Mouse (Mus musculus): ENCODE results near the gene Serpinf2. TPM values are rescaled to one million over a fixed set of nuclear protein-coding genes. Genes with fewer than 3 reads are reported as not detected.

Serpinf2 gene
- total and polyA plus RNA-seq, 2 experiments from 2014 or later, result 0.24 TPM; not detected in 1

- DNase-seq (no peak), ATAC-seq (no peak)
- Histone ChIP-seq H3K9me3 (ENCODE audit: low read length) (no peaks in the 10 kb centered on the region), H3K4me3 (ENCODE audit: low read depth, low read length) (no peak overlapping the region), H3K27me3 (ENCODE audit: insufficient read depth, low read length) (no peaks in the 10 kb centered on the region), H3K4me1 (ENCODE audit: insufficient read depth) (no peaks in the 10 kb centered on the region), H3K9ac (no peak overlapping the region), H3K4me2 (ENCODE audit: low read depth) (no peak overlapping the region), H3K36me3 (ENCODE audit: insufficient read depth) (no peaks in the 10 kb centered on the region), H3K27ac (ENCODE audit: low read depth, low read length) (no peak overlapping the region)
- no peak for TF ChIP-seq CTCF (IDR thresholded peaks at IDR 0.05; ENCODE audit: low read depth)
- WGBS, result 51% methylated on average over 6 of the region's 6 CpGs
Observed at GRCm38 (mm10) chr11:75421375-75422012, 17.9 kb downstream of the Serpinf2 start.

DNA sequence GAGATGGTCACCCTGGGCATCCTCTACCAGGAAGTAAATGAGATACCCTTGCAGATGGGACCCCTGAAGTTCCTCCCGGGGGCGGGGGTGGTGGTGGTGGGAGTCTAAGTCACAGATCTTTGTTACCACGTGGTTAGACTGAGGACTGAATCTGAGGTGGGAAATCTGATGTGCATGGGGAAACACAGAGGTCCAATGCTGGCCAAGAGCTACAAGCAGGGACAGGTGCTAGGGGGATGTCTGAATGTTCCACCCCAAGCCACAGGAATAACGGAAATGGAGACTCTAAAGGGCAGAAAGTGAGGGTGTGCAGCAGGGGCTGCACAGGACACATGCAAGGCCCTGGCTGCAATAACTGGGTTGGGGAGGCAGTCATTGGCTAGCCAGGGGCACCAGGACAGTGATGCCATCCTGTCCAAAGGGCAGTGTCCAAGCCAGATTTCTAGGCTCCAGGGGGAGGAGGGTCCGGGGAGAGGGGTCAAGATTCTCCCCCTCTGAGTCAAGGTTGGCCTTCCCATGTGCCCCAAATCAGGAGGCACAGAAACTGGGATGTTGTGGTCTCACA lies 18.5 kb downstream of the Serpinf2 start:
- ATAC-seq (no peak), DNase-seq (no peak)
- H3K9ac ChIP-seq, result no peak overlapping the region
- no peak for TF ChIP-seq CTCF (IDR thresholded peaks at IDR 0.05; ENCODE audit: low read depth)
- H3K27me3 ChIP-seq (ENCODE audit: insufficient read depth, low read length), result no peaks in the 10 kb centered on the region
- no peak overlapping the region for H3K27ac ChIP-seq (ENCODE audit: low read depth, low read length)
- H3K9me3 ChIP-seq (ENCODE audit: low read length), result no peaks in the 10 kb centered on the region
- H3K4me1 ChIP-seq (ENCODE audit: insufficient read depth), result no peaks in the 10 kb centered on the region
- H3K4me3 ChIP-seq (ENCODE audit: low read depth, low read length), result no peak overlapping the region
- WGBS, result 66% methylated on average over 5 of the region's 5 CpGs
- H3K4me2 ChIP-seq (ENCODE audit: low read depth), result no peak overlapping the region
- H3K36me3 ChIP-seq (ENCODE audit: insufficient read depth), result no peaks in the 10 kb centered on the region

GRCm38 (mm10) chr11:75420037-75420436 lies 19.4 kb downstream of the Serpinf2 start:
- Histone ChIP-seq H3K27ac (ENCODE audit: low read depth, low read length) (no peak overlapping the region), H3K27me3 (ENCODE audit: insufficient read depth, low read length) (no peaks in the 10 kb centered on the region), H3K4me1 (ENCODE audit: insufficient read depth) (no peaks in the 10 kb centered on the region), H3K4me2 (ENCODE audit: low read depth) (no peak overlapping the region), H3K9ac (no peak overlapping the region), H3K9me3 (ENCODE audit: low read length) (no peaks in the 10 kb centered on the region), H3K36me3 (ENCODE audit: insufficient read depth) (no peaks in the 10 kb centered on the region), H3K4me3 (ENCODE audit: low read depth, low read length) (no peak overlapping the region)
- no peak for ATAC-seq
- WGBS, result 86% methylated on average over 7 of the region's 7 CpGs
- no peak for DNase-seq
- no peak for TF ChIP-seq CTCF (IDR thresholded peaks at IDR 0.05; ENCODE audit: low read depth)

DNA sequence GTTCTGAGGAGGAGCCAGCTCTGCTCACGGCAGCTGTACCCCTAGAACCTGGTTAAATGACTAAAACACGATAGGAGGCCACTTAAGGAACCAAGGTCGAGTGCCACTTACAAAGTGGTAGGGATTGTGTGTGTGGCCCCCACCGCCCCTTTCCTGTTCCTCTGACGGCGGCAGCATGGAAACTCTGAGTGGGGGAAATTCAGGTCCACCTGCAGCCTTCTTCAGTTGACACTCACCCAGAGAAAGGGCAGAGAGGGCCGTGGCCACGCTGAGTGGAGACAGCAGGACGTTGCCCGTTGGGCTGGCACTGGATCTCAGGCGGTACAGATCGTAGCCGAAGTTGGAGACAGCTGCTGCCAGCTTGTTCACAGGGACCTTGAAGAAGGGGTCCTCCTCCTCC lies 23.4 kb downstream of the Serpinf2 start:
- H3K4me1 ChIP-seq (ENCODE audit: insufficient read depth), result no peaks in the 10 kb centered on the region
- no peaks in the 10 kb centered on the region for H3K27me3 ChIP-seq (ENCODE audit: insufficient read depth, low read length)
- no peak for TF ChIP-seq CTCF (IDR thresholded peaks at IDR 0.05; ENCODE audit: low read depth)
- ATAC-seq (no peak), DNase-seq (no peak)
- H3K9ac ChIP-seq, result no peak overlapping the region
- WGBS, result 85% methylated on average over 13 of the region's 13 CpGs
- no peak overlapping the region for H3K4me3 ChIP-seq (ENCODE audit: low read depth, low read length)
- no peak overlapping the region for H3K27ac ChIP-seq (ENCODE audit: low read depth, low read length)
- H3K9me3 ChIP-seq (ENCODE audit: low read length), result no peaks in the 10 kb centered on the region
- no peaks in the 10 kb centered on the region for H3K36me3 ChIP-seq (ENCODE audit: insufficient read depth)
- H3K4me2 ChIP-seq (ENCODE audit: low read depth), result no peak overlapping the region

DNA sequence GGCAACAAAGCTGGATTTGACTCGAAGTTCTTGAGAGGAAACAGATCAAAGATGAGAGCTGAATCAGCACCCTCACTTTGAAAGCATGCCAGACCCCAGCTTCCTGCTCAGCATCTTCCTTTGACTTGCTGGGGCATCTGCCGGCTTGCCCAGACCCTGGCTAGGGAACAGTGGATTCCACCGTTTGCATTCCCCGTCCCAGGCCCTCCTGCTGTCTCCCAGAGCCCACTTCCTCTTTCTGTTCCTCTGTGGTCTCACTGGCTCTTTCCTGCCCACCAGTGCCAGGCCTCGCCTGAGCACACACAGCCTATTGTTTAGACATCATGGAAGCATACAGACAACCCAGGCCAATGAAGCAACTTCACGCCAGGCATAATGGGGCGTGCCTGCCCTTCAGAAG lies 24.3 kb downstream of the Serpinf2 start:
- no peak overlapping the region for H3K4me2 ChIP-seq (ENCODE audit: low read depth)
- no peaks in the 10 kb centered on the region for H3K4me1 ChIP-seq (ENCODE audit: insufficient read depth)
- H3K27ac ChIP-seq (ENCODE audit: low read depth, low read length), result no peak overlapping the region
- ATAC-seq (no peak; the same call in 1 of the 2 replicates), DNase-seq (no peak)
- no peaks in the 10 kb centered on the region for H3K36me3 ChIP-seq (ENCODE audit: insufficient read depth)
- WGBS, result 50% methylated on average over 7 of the region's 7 CpGs
- H3K27me3 ChIP-seq (ENCODE audit: insufficient read depth, low read length), result no peaks in the 10 kb centered on the region
- no peak for TF ChIP-seq CTCF (IDR thresholded peaks at IDR 0.05; ENCODE audit: low read depth)
- H3K9ac ChIP-seq, result no peak overlapping the region
- no peaks in the 10 kb centered on the region for H3K9me3 ChIP-seq (ENCODE audit: low read length)
- no peak overlapping the region for H3K4me3 ChIP-seq (ENCODE audit: low read depth, low read length)

GRCm38 (mm10) chr11:75410591-75410990 lies 28.8 kb downstream of the Serpinf2 start:
- DNase-seq (no peak), ATAC-seq (no peak)
- WGBS, result 92% methylated on average over 7 of the region's 7 CpGs
- no peaks in the 10 kb centered on the region for H3K27me3 ChIP-seq (ENCODE audit: insufficient read depth, low read length)
- H3K4me1 ChIP-seq (ENCODE audit: insufficient read depth), result no peaks in the 10 kb centered on the region
- no peak for TF ChIP-seq CTCF (IDR thresholded peaks at IDR 0.05; ENCODE audit: low read depth)
- H3K9me3 ChIP-seq (ENCODE audit: low read length), result no peaks in the 10 kb centered on the region
- H3K36me3 ChIP-seq (ENCODE audit: insufficient read depth), result no peaks in the 10 kb centered on the region
- no peak overlapping the region for H3K4me3 ChIP-seq (ENCODE audit: low read depth, low read length)
- no peak overlapping the region for H3K4me2 ChIP-seq (ENCODE audit: low read depth)
- no peak overlapping the region for H3K27ac ChIP-seq (ENCODE audit: low read depth, low read length)
- no peak overlapping the region for H3K9ac ChIP-seq

DNA sequence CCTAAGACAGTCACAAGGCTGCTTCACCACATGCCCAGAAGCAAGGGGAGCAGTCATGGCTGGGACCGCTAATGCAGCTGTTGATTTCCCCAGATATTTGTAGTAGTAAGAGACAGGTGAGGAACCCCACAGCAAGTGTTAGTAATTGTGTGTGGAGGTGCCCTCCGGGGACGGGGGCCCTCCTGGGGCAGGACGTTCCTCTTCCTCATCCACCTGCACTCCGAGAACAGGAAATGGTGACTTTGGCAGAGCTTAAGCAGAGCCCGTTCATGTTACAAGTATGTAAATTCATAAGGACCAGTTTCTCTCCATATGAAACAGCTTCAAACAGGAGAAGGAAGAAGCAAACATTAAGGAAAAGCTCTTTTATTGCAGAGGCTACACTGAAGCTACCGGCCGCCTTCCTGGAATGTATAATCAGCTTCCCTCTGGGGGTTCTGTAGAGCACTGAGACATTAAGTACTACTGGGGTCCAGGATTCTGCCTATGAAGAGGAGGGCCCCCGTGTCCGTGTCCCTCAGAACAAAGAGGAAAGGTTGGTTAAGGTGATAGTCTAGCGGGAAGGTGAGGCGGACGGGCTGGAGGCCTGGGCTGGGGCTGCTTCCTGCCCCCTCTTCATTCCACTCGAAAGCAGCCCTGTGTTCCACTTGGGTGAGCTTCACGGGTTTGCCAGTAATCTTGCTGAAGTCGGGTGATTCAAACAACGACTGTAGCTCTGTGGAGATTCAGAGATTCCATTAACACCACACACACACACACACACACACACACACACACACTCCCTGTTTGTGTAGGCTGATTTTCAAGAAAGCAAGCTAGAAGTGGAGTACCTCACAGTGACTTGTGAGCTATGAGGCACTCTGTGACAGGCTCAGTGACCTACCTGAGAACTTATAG lies 29.5 kb downstream of the Serpinf2 start:
- Histone ChIP-seq H3K36me3 (ENCODE audit: insufficient read depth) (no peaks in the 10 kb centered on the region), H3K27me3 (ENCODE audit: insufficient read depth, low read length) (no peaks in the 10 kb centered on the region)

More for the DNA sequence above, 29.5 kb downstream of the Serpinf2 start:
- Histone ChIP-seq H3K4me1 (ENCODE audit: insufficient read depth) (no peaks in the 10 kb centered on the region), H3K27ac (ENCODE audit: low read depth, low read length) (no peak overlapping the region), H3K9ac (no peak overlapping the region), H3K4me3 (ENCODE audit: low read depth, low read length) (no peak overlapping the region), H3K9me3 (ENCODE audit: low read length) (no peaks in the 10 kb centered on the region), H3K4me2 (ENCODE audit: low read depth) (no peak overlapping the region)
- no peak for ATAC-seq
- no peak for DNase-seq
- WGBS, result 74% methylated on average over 17 of the region's 17 CpGs
- no peak for TF ChIP-seq CTCF (IDR thresholded peaks at IDR 0.05; ENCODE audit: low read depth)
